Mouse (Mus musculus): Measurements from ENCODE around the gene Nrf1.

GRCm38 (mm10) chr6:30150471-30150870 lies 102.7 kb downstream of the Nrf1 start:
- TF ChIP-seq CTCF (IDR thresholded peaks at IDR 0.05; ENCODE audit: low read depth) (no peak), EP300 (IDR thresholded peaks at IDR 0.05; ENCODE audit: low read depth) (no peak)
